Mouse (Mus musculus) thymus, adult 2 months (tissue): ENCODE measurements around the gene Rgs12. TPM values are rescaled to one million over a fixed set of nuclear protein-coding genes. Genes with fewer than 3 reads are reported as not detected.

Source experiments
- DNase-seq: peaks from one replicate; pipeline ENCODE4 v3.0.0; 2021
- H3K27ac ChIP-seq: fragments of 200-500 bp; 2 replicates; pipeline ENCODE4 v1.5.1; 2012; ENCODE audit warnings: low read length, control low read depth; ENCODE audit not compliant: control insufficient read depth, insufficient read depth
- H3K27me3 ChIP-seq: fragments of 200-500 bp; 2 replicates; pipeline ENCODE4 v1.6.1; 2012; ENCODE audit warnings: mild to moderate bottlenecking, low read length, moderate library complexity, mixed read lengths; ENCODE audit not compliant: control insufficient read depth, insufficient read depth
- H3K36me3 ChIP-seq: fragments of 200-500 bp; 2 replicates; pipeline ENCODE4 v1.6.1; 2012; ENCODE audit warnings: mild to moderate bottlenecking, low read length, moderate library complexity; ENCODE audit not compliant: control insufficient read depth, insufficient read depth
- H3K4me1 ChIP-seq: fragments of 200-500 bp; replicated peaks from 2 replicates; pipeline ENCODE4 v1.6.1; 2012; ENCODE audit warnings: low read length; ENCODE audit not compliant: control insufficient read depth, insufficient read depth
- H3K4me3 ChIP-seq: fragments of 200-500 bp; 2 replicates; pipeline ENCODE4 v1.5.1; 2012; ENCODE audit warnings: mild to moderate bottlenecking, low read length, control low read depth, moderate library complexity; ENCODE audit not compliant: control insufficient read depth, insufficient read depth
- CTCF ChIP-seq: fragments of 200-500 bp; IDR thresholded peaks from 2 replicates; pipeline ENCODE4 v1.5.1; 2012; ENCODE audit warnings: mild to moderate bottlenecking, control low read depth, low read length, moderate library complexity, borderline replicate concordance; ENCODE audit not compliant: control insufficient read depth, poor library complexity, insufficient read depth; ENCODE audit errors: extremely low read depth
- POLR2A ChIP-seq: fragments of 200-500 bp; IDR thresholded peaks from 2 replicates; pipeline ENCODE4 v1.6.1; 2012; ENCODE audit warnings: mild to moderate bottlenecking, low read length, control low read depth, moderate library complexity; ENCODE audit not compliant: control insufficient read depth, poor library complexity, insufficient read depth; ENCODE audit errors: extremely low read depth
- WGBS: fragments of 180-500 bp; shearing (Covaris S2); methylation state at CpG from one replicate; pipeline ENCODE4 v1.1.7; 2018; 5-methylcytosine and 5-hydroxymethylcytosine counted together
- polyA plus RNA-seq: library from polyadenylated mRNA; depleted of rRNA; stranded (reverse); fragments of >200 nt; gene quantifications from 2 replicates; pipeline ENCODE4 v1.2.3, GENCODE M21; 2012; rRNA removed

Gene Rgs12
- polyA plus RNA-seq: 50.7 and 51.7 TPM in 2 replicates

DNA sequence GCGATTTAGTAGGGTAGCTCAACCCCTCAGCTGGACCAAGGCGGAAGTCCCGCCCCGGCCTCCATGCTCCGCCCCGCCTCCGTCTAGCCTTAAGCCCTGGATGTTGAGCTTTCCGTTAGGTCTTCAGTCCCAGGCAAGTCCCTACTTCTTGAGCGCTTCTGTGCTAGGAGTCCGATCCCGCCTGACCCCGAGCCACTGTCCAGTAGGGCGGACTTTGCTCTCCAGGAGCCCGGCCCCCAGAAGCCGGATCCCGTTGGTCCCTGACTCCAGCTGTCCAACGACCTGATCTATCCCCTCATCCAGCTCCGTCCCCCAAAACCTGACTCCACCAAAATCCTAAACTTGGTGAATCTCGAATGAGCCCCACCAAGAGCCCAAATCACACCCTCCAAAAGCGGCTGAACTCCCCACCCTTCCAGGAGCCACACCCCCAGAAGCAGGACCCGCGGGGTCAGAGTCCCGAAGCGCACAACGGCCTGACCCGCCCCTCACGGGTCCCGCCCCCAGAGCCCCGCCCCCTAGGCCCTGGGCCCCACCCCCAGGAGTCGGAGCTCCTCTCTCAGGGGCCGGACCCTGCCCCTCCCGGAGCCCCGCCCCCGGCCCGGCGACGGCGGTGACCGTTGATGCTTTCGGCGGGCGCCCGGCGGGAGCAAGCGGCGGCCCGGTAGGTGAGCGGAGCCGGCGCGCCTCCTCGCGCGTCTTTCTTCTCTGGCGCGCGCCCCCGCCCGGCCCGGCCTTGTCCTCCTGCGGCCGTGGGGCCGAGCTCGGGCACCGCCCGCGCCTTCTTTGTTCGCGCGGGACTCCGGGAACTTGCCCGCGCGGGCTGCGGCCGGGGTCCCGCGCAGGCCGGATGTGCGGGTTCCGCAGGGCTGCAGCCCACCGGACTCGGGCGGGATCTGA is at the start of gene Rgs12:
Gene Rgs12 (plus strand): TSS at position 585 of the 900 bp plus-strand sequence.
- peak; percentile 86 for DNase-seq
- H3K27ac ChIP-seq: peak within 1 kb of the TSS; percentile 24; the same call in 1 of the 2 replicates
- WGBS: 1% methylated on average over 84 of the region's 84 CpGs
- TF ChIP-seq CTCF (no peak), POLR2A (peak; percentile 64; the same call in 1 of the 2 replicates)
- no peaks in the 10 kb centered on the region for H3K27me3 ChIP-seq
- no peaks in the 10 kb centered on the region for H3K36me3 ChIP-seq
- peak within 1 kb of the TSS; percentile 94 for H3K4me3 ChIP-seq
- peaks cover 26% of the 10 kb centered on the region for H3K4me1 ChIP-seq

DNA sequence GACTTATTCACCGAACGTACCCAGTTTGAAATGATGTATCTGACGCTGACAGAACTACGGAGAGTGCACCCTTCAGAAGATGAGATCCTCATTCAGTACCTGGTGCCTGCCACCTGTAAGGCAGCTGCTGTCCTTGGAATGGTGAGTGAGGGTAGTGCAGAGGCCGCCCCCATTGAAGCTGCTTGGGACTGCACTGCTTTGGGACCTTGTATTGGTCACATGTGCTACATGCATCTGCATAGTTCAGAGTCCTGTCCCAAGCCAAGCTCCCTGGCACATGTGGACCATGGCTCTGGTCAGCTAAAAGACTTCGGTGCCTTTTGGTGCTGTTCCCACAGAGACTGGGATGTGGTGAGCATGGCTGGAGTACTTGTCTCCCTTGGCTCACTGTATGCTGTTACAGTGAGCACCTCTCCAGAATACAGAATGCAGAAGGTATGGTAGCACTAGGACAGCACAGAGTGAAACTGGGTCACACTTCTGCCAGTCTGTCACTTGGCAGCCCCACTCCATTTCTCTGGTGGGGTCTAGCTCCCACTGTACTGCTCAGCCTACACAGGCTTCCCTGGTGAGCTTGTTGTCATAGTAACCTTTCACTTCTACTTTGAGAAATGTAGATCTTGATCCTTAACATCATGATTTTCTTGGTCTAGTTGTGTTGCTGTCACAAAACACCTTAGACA is 49.3 kb upstream of the Rgs12 start:
- no peak for DNase-seq
- Histone ChIP-seq H3K27me3 (no peaks in the 10 kb centered on the region), H3K4me1 (no peaks in the 10 kb centered on the region), H3K4me3 (no peak overlapping the region), H3K27ac (no peak overlapping the region), H3K36me3 (peaks cover 38% of the 10 kb centered on the region)
- TF ChIP-seq CTCF (no peak), POLR2A (no peak)
- WGBS: 96% methylated on average over 6 of the region's 6 CpGs

DNA sequence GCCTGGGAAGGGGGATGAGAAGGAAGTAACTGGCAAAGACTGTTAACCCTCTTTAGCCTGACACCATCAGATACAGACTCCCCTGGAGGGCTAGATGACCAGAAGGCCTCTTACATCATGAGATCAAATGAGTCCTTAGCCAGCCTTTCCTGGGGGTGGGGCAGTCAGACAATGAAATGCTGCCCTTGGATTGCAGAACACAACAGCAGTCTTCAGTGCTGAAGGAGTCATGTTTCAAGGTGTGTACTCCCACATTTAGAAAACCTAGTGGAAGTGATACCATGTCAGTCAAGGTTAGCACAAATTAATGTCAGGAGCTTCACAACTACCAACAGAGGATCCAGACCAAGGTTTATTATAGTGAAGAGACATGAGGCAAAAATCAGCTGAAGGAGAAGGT is 46.9 kb upstream of the Rgs12 start:
- peaks cover 32% of the 10 kb centered on the region for H3K36me3 ChIP-seq
- no peak overlapping the region for H3K4me3 ChIP-seq
- H3K27ac ChIP-seq: no peak overlapping the region
- no peak for DNase-seq
- TF ChIP-seq POLR2A: no peak
- no peak for TF ChIP-seq CTCF
- H3K27me3 ChIP-seq: no peaks in the 10 kb centered on the region
- peaks cover 6% of the 10 kb centered on the region for H3K4me1 ChIP-seq

DNA sequence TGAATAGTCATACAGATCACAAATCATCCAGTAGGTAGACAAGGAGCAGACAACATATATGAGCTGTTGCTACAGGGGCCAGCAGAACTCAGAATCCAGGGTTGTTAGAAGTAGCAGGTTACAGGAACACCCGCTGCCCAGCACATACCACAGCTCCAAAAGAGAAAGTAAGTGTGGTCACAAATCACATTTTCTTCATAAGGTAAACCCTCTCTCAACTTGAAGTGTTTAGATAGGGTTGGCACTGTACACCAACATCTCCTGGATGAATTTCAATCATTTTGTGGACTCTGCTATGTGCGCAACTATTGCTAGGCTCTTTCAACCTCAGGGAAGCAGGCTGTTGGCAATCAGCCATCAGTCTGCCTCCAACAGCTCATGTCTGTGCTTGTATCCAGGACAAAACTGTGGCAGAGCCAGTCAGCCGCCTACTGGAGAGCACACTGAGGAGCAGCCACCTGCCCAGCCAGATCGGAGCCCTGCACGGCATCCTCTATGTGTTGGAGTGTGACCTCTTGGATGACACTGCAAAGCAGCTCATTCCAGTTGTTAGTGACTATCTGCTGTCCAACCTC is 46.3 kb upstream of the Rgs12 start:
- peaks cover 28% of the 10 kb centered on the region for H3K36me3 ChIP-seq
- no peak for DNase-seq
- 90% methylated on average over 5 of the region's 5 CpGs for WGBS
- H3K27ac ChIP-seq: no peak overlapping the region
- no peak for TF ChIP-seq CTCF
- no peak for TF ChIP-seq POLR2A
- no peak overlapping the region for H3K4me3 ChIP-seq
- H3K27me3 ChIP-seq: no peaks in the 10 kb centered on the region
- H3K4me1 ChIP-seq: peaks cover 11% of the 10 kb centered on the region

DNA sequence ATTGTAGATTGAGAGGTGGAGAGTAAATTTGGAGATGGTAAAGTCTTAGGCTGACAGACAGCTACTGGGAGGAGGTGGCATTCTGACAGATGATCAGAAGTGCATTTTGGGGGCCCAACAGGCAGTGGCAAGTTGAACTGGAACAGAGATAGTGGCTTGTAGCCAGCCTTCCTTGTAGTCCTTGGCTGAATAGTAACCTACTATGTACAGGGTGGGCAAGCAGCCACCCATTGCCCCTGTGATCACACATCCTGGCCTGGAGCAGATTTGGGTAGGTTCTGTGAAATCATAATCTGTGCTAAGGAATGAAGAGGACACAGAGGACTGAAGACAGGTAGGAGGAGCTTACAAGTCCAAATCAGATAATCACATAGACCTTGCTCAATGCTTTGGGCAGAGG is 44.8 kb upstream of the Rgs12 start:
- DNase-seq: no peak
- Histone ChIP-seq H3K4me1 (peaks cover 25% of the 10 kb centered on the region), H3K27ac (no peak overlapping the region), H3K27me3 (no peaks in the 10 kb centered on the region), H3K36me3 (peaks cover 13% of the 10 kb centered on the region), H3K4me3 (no peak overlapping the region)
- TF ChIP-seq CTCF: no peak
- no peak for TF ChIP-seq POLR2A

DNA sequence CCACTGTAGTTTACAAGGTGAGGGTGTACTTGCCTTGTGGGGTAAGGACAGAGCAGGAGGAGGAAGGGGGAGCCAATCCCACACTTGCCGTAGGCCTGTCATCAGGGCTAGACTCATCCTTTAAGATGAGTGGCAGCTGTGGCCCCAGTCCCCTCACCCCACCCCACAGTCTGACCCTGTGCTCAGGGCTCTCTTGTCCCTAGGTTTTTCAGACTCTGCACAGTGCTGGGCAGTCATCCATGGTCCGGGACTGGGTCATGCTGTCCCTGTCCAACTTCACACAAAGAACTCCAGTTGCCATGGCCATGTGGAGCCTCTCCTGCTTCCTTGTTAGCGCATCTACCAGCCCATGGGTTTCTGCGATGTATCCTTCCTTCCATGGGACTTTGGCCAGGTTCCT is 42.0 kb upstream of the Rgs12 start:
- H3K4me1 ChIP-seq: peaks cover 28% of the 10 kb centered on the region
- no peaks in the 10 kb centered on the region for H3K27me3 ChIP-seq
- H3K27ac ChIP-seq: no peak overlapping the region
- WGBS: 94% methylated on average over 4 of the region's 4 CpGs
- no peaks in the 10 kb centered on the region for H3K36me3 ChIP-seq
- DNase-seq: no peak
- no peak for TF ChIP-seq CTCF
- TF ChIP-seq POLR2A: no peak
- no peak overlapping the region for H3K4me3 ChIP-seq

DNA sequence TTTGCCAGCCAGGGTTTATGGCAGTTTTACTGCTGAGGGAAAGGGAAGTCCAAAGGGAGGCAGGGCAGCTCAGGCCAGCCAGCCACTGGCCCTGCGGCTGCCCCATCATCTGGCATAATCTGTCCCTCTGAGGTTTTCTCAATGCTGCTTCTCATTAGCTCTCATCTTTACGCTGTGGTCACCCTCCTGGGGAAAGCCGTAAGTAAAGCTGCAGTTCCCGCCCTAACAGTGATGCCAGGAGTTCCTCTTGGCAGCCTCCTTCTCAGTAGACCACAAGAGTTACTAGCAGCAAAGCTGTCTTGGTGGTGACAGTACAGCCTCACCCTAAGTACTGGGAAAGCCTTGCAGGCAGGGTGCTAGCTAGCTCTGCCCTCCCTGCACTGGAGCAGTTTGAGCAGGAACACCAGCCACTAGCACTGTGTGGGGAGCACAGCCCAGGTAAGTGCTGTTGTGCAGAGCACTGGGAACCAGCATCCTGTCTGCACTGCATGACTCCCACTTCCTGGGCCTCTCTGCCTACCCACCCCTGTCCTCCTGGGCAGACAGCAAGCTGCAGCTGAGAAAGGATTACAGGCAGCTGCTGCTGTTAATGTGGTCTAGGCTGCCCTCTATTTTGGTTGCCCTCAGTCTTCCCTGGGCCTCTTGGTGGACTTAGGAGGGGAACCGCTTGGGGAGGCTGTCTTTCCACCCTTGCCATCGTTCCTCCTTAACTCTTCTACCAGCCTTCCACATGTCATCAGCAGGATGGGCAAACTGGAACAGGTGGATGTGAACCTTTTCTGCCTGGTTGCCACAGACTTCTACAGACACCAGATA is 41.1 kb upstream of the Rgs12 start, which contains the start of gene Msantd1:
Gene Msantd1 (plus strand): TSS at position 103 of the 816 bp plus-strand sequence.
- 17% methylated on average over 6 of the region's 6 CpGs for WGBS
- TF ChIP-seq CTCF: no peak
- TF ChIP-seq POLR2A: no peak
- no peak within 1 kb of the TSS for H3K4me3 ChIP-seq
- H3K27ac ChIP-seq: peak within 1 kb of the TSS; percentile 44
- DNase-seq: peak; percentile 52
- no peaks in the 10 kb centered on the region for H3K36me3 ChIP-seq
- H3K27me3 ChIP-seq: no peaks in the 10 kb centered on the region
- H3K4me1 ChIP-seq: peaks cover 28% of the 10 kb centered on the region
